8 mouse cellular contexts compared by ENCODE assay signal in the genomic region with DNA sequence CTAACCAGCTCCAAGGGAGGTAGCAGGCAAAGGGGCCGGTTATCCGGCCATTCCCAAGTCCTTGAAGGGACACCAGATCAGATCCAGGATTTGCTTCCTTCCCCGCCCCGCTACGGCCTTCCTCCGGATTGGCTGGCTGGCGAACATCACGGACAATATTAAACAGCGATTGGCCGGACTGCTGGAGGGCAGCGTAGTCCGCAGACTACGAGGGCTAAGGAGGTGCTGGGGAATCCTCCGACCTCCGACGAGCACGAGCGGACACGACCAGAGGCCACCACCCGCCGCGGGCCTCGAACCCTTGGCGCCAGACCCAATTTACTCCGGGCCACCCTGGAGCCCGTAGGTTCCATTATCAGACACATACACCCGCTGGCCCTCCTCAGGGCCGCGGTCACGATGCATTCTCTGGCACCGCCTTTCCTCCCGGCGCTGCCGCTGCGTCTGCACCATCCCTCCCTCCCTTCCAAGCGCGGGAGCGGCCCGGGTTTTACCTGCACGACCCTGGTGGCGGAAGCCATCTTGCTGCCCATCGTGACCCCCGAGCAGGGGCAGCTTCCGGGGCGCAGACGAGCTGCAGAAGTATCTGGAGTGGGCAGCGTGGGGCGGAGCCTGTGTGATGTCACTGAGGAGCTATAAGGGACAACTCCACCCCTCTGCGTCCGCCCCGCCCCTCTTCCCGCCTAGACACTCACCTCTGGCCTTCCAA. TPM values are rescaled to one million over a fixed set of nuclear protein-coding genes. Genes with fewer than 3 reads are reported as not detected.
DNase-seq lines count a peak whose midpoint lies in the region; ATAC-seq lines count a peak whose summit lies in the region.

Mrps36 (minus strand) TSS at position 624 of the 709 bp plus-strand sequence.

- ATAC-seq in hindbrain, embryonic 16.5 days, result peak; percentile 98

- H3K79me2 ChIP-seq in macrophage (ENCODE audit: inconsistent target), result peaks cover 42% of the 10 kb centered on the region

- H3K4me1 ChIP-seq in hindbrain, embryonic 16.5 days (ENCODE audit: control insufficient read depth, insufficient read depth, low read depth, low read length), result peaks cover 11% of the 10 kb centered on the region

- under 1% methylated on average over 52 of the region's 52 CpGs for WGBS in hindbrain, embryonic 16.5 days
- WGBS in macrophage (ENCODE audit: missing documents), result 0% methylated on average over 47 of the region's 52 CpGs

- H3K4me2 ChIP-seq in hindbrain, embryonic 16.5 days (ENCODE audit: low read length), result peak within 1 kb of the TSS; percentile 67

- peak within 1 kb of the TSS; percentile 90 for H3K4me3 ChIP-seq in hindbrain, embryonic 16.5 days (ENCODE audit: low read length)
- peak within 1 kb of the TSS; percentile 57 for H3K4me3 ChIP-seq in macrophage (ENCODE audit: inconsistent target)

- peak; percentile 86 for DNase-seq in T-cell, adult 2 months (ENCODE audit: low spot score)
- DNase-seq in cerebellum, postnatal 36 days, result peak; percentile 92 to 94
- DNase-seq in gastrocnemius, adult 18-20 months (ENCODE audit: low spot score), result peak; percentile 93
- peak; percentile 89 to 92 for DNase-seq in left cerebral cortex, adult 18-20 months (ENCODE audit: low spot score in 2 of 2)
- peak; percentile 95 for DNase-seq in right cerebral cortex, adult 18-20 months
- peak; percentile 61 for DNase-seq in urinary bladder, postnatal 10 days (ENCODE audit: low spot score)

- H3K27me3 ChIP-seq in hindbrain, embryonic 16.5 days (replicated peaks; ENCODE audit: control insufficient read depth, insufficient read depth, low read length), result no peaks in the 10 kb centered on the region

- peak within 1 kb of the TSS; percentile 97 for H3K27ac ChIP-seq in hindbrain, embryonic 16.5 days (ENCODE audit: low read depth, low read length)
- H3K27ac ChIP-seq in macrophage, result peak within 1 kb of the TSS; percentile 65

- H3K9me3 ChIP-seq in hindbrain, embryonic 16.5 days (ENCODE audit: control insufficient read depth, low read length), result no peaks in the 10 kb centered on the region

- H3K36me3 ChIP-seq in hindbrain, embryonic 16.5 days (ENCODE audit: control insufficient read depth, insufficient read depth, low read length), result no peaks in the 10 kb centered on the region
- no peaks in the 10 kb centered on the region for H3K36me3 ChIP-seq in macrophage (ENCODE audit: inconsistent target)

- H3K9ac ChIP-seq in hindbrain, embryonic 16.5 days (ENCODE audit: low read depth, low read length), result peak within 1 kb of the TSS; percentile 93

RNA-seq across cellular contexts. Expression of gene Mrps36, which starts in this region (rescaled TPM):
- 100 to 1,000 TPM; 133 to 143 TPM for total RNA-seq in gastrocnemius, adult 18-20 months (2021)
- 143 and 161 TPM in 2 replicates for polyA plus RNA-seq in hindbrain, embryonic 16.5 days (2015; fragmentation: Nextera tagmentation; extraction: Ambion mirVana)
- total RNA-seq in left cerebral cortex, adult 18-20 months (2021), result 10 to 100 TPM; 54.9 to 60.3 TPM
- total RNA-seq in macrophage (2018; cell fraction: chromatin; rRNA removed), result 1 to 10 TPM in 19 of 26 experiments, not detected in 7; 1.1 to 7.2 (median 2.2) TPM
- total RNA-seq in macrophage (2018; cell fraction: cytosol; rRNA removed), result 10 to 100 TPM; 47.4 to 77.3 (median 59.6) TPM
- 10 to 100 TPM in 8 of 26 experiments, 1 to 10 TPM in 18; 3.0 to 16.2 (median 7.0) TPM for total RNA-seq in macrophage (2018; cell fraction: nucleus; rRNA removed)
- 71.3 to 93.3 TPM (median 80.4 TPM) in 3 replicates for polyA plus RNA-seq in macrophage (2018)

Comparison
In these comparisons a context has a peak if more than half of its experiments do, and no peak if none do; other contexts are left out.
1. Peak in every context shown above with its lines: DNase-seq, ATAC-seq, H3K4me3 ChIP-seq and H3K27ac ChIP-seq.